Mouse (Mus musculus) retina, postnatal 7 days (tissue): ENCODE data around the gene Sdha.

Experiments used
- DNase-seq: peaks from one replicate; pipeline ENCODE4 v3.0.0-alpha.2; 2012; ENCODE audit warnings: low read depth, low spot score

Gene Sdha

DNA sequence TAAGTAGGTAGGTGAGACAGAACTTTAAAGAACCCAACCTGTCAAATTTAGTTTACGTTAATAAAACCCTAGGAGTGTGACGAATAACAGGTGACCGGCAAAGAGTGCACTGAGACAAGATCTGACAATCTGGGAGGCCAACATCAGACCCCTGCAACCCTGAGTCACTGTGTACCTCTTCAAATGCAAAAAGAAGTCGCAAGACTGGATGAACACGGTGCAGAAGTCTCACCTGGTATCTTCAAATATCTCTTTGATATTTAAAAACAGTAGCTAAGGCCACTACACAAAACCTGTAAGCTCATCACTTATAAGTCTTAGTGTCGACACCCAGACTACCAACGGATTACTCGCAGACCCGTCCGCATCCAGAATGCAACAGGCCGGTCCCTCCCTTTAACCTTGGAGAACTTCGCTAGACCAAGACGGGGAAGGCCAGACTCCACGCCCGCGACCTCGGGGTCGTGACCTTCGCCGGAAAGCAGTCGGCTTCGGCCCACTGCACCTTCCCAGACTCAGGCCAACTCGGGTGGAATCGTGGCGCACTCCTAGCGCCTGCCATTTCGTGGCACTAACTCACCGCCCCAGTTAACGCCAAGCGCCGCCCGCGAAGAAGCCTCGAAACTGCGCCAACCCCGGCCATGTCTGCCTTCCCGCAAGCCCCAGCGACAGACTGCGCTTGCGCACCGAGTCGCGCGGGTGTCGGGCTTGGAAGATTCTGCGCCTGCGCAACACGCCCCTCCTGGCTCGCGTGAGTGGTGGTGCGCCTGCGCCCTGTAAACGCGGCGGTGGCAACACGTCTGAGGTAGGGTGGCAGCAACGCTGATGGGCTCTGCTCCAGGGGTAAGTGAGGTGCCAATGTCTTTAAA lies at the start of gene Sdha, which contains the start of gene Ccdc127:
TSS of gene Sdha (minus strand) at position 715 of the 869 bp plus-strand sequence.
TSS of gene Ccdc127 (plus strand) at position 744 of the 869 bp plus-strand sequence.
- DNase-seq, result peak; percentile 97

DNA sequence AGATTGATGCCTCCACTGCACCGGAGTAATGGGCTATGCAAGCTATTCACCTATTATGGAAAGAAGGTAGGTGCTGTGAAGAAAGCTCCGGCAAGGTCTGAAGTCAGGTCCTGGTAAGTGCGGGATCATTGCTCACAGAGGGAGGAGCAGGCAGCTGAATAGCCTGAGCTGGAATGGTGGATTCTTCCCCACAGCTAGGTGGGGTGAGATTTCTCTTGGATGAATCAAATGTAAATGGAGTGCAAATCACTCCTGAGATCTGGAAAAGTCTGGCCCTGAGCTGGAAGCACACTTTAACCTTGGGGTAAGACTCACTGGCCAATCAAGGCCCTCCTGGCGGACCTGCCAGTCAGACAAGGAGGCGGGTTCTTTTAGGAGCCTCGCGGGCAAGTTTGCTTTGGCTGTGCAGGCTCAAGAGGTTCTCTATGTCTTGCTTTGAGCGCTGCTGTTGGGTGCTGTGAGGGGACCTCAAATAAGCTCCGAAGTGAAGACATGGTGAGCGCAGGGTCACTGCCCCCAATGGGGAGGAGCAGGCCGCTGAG lies 49.3 kb upstream of the Sdha start, which contains the start of gene Ftl1-ps1:
TSS of gene Ftl1-ps1 (plus strand) at position 397 of the 542 bp plus-strand sequence.
- DNase-seq, result no peak

DNA sequence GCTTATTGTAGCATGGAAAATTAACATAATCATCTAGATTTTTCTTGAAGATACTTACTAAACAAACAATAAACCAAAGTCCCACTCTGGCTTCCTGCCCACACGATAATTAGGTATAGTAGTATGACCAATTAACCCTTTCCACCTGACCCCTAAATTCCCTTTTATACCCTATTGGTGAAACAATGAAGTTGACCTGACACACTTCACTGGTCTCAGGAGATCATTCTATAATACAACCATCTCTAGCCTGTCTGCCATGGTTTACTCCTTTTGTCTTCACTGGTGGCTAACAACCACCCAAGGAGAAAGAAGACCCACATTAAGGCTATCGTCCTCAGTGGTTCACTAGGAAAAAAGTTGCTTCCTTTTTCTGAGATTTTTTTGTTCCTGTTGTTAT lies 41.1 kb upstream of the Sdha start:
- DNase-seq, result no peak

DNA sequence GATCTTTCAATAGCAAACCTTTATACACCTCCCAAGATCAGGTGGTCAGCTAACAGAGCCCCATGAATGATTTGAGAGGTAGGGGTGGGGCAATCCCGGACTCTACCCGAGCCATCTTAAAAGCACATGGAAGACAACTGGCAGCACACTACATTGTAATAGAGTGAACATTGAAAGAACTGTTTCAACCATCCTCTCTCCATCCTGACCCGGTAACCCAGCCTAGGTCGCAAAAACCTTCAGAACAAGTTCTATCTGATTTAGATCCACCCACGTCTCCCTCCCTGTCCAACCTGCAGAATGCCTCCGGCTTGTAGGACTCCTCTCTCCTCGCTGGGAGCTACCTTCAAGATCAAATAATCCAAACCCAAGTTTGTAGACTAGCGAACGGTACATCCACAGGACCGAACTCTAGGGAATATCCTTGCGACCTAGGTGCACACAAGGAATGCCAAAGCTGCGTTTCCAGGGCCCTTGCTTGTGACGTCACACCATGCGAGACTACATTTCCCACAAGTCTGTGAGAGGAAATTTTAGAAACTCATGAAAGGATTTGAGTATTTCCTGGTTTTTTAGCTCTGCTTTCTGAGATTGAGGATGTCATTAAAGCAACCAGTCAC lies 40.4 kb upstream of the Sdha start, which contains the start of gene Zfp72:
TSS of gene Zfp72 (minus strand) at position 466 of the 620 bp plus-strand sequence.
- DNase-seq, result peak; percentile 30

DNA sequence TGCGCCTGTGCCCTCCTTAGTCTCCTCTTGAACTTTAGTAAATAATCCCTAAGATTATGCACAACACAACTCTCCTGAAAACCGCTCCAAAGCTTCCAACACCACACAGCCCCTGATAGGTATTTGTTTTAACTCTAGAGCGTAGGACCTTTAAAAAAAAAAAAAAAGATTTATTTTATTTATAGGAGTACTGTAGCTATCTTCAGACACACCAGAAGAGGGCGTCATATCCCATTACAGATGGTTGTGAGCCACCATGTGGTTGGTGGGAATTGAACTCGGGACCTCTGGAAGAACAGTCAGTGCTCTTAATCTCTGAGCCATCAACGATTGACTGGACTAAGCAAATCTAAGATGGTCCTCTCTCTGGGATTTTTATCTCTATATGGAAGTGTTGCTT lies 39.6 kb upstream of the Sdha start:
- no peak for DNase-seq

DNA sequence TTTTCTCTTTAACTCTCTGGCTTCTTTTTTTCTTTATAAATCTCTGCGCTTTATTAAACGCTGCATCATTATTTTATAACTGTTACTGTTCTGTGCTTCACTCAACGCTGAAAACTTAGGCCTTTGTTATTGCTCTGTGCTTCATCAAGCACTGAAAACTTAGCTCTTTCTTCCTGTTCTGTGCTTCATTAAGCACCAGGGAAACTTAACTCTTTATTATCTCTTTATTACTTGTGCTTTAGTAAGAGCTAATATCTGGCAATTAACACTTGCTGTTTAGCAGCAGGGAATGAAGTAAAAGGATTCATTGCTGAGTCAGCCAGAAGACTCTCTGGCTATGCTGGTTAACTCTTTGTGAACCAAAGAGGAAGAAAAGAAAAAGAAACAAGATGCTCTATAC lies 32.2 kb upstream of the Sdha start:
- no peak for DNase-seq

DNA sequence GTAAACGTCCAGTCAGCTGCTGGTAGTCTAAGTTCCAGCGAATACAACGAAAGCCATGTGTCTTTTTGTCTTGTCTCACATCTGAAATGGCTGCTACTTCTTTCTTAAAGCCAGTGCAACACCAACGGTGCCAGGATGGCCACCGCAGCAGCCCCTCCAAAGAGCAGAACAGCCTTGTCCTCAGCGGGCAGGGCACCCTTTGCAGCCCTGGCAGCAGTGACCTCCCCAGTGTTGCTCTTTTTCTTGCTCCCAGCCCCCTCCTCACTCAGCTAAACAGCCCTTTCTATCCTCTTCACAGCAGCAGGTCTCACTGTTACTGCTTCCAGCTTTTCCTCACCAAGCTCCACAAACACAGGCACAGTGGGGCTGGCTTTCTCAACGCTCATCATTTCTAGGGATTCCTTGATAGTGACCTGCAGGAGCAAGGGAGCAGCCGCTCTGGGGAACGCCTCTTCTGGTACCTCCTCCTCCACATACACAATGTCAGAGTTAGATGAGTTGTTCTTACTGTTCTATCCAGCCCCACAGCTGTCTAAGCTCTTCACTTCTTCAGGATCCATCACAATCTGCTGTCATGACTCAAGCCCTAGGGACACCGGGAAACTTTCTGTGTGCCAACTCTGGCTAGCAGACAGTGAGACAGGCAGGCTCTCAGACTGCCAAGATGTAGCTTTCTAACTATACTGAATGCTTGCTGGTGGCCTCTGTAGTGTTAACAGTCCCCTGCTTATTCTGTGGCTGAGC lies 31.6 kb upstream of the Sdha start:
- no peak for DNase-seq

DNA sequence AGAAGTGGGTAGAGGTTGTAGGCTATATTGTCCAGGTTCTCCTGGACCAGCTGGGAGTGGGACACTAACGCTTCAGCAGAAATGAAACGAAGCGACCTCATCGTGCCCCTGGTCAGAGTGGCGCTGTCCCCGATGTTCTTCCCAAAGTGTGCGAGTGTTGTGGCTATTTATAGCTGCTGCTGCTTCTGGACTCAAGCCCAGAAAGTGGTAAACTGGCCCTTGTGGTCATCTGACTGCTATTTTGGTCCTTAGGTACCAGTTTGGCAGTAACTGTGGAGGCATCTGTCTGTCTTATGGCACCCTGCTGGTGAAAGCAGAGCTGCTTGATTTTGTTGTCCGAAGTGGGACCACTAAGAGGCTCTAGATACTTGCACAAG lies 13.8 kb upstream of the Sdha start, which contains the start of gene Lrrc14b:
TSS of gene Lrrc14b (minus strand) at position 147 of the 377 bp plus-strand sequence.
- no peak for DNase-seq

DNA sequence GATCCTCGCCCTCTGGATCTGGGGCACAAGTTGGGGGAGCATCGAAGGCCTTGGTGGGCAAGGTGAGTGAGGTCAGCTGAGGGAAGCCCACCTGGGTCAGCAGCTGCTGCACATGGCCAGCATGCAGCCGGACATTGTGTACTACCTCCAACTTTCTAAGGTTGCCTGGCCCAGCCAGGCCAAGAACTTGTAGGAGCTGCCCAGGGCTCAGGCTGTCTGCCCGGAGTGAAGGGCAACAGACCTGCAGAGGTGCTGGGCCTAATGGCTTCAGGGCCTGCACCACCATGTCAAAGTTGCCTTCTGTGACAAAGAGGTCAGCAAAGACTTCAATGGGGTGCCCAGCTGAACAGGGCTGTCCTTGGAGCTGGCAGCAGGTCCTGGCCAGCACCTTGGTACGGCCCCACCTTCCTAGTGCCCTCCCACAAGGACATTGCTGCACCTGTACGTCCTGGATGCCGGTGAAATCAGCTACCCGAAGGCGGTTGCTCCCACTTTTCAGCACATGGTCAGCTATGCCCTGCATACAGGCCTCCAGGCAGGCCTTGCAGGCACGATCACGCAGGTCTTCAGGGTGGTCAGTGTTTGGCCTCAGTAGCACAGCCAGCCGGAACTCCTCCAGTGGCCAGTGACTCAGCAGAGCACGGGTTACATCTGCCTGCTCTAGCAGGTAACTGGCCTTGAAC lies 13.2 kb upstream of the Sdha start:
- DNase-seq, result no peak

DNA sequence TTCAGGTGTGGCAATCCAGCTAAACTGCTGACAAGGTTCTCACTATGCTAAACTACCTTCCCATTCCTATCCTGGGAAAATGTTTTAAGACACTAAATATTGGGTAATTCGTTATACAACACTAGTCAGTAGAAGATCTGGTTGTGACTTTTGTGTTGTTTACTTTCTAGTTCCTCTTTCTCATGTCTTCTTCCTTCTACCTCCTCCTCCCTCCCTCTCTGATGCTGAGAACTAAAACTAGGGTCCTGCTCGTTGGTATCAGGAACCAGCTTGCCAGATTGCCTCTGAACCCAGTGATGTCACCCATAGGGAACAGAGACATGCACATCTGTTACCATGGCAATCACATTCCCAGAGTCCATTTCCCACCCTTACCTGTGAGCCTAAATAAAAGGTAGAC lies 12.1 kb upstream of the Sdha start:
- no peak for DNase-seq

DNA sequence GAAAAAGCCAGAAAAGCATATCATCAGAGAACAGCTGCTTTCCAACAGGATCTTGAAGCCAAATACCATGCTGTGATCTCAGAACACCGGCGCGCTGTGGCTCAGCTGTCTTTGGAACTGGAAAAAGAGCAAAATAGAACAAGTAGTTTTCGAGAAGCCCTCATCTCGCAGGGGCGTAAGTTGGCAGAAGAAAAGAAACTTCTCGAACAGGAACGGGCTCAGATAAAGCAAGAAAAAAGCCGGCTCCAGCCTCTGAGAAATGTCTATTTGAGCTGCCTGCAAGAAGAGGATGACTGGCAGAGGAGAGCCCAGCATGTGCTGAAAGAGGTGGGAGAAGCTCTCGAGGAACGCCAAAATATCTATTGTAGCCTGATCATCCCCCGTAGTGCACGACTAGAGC lies 6.4 kb upstream of the Sdha start:
- no peak for DNase-seq

DNA sequence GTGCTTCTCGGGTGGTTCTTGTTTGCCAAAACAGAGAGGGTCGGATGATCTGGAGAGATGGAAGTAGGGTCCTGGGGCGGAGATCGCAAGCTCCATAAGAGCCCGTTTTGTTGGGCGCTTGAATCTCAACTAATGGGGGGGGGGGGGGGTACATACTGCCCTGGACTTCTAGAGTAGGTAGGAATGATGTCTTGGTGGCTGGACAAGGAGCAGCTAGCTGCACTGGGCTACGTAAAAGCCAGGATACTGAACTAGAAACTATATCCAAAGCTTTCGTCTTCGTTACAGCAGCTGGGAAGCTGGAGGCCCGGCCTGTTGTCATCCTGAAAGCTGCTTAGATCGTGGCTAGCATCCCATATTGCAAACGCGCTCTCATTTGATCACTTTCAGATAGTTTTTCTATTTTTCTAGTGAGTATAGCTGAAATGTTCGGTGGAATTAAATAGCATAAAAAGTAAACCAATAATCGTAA lies 391 bp upstream of the Sdha start:
- no peak for DNase-seq

DNA sequence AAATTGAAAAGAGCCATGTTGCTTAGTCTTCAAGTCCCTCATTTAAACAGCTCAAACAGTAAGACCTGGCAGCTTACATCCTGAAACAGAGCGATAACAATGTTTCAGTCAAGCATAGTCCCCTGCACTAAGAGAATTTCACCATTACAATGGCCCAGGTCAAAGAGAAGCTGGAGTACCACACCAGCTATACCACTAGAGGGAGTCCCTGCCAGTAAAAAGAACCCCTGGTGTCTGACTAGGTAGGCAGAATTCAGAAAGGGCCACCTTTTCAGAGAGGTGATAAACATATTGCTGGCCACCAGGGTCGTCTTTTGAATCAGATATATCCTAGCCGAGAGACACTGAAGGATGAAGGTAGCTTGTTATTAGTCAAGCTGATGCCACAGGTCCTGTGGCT lies 9.0 kb downstream of the Sdha start:
- DNase-seq, result no peak

DNA sequence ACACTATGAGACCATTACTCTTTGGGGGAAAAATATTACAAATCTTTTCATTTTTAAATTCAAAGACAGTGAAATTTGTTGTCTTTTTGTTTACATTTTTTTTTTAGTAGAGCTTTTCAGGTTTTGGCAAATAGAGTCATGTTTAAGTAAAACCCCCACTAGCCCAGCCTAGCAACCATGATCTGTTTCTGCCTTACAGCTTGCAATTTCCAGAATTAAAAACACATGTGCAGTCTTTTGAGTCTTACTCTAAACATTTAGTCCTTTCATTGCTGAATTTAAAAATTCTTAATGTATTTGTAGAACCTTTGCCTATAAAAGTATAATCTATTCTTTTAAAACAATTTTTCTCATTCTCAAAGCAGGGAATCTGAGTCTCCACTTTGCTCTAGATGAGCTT lies 20.8 kb downstream of the Sdha start:
- DNase-seq, result no peak

DNA sequence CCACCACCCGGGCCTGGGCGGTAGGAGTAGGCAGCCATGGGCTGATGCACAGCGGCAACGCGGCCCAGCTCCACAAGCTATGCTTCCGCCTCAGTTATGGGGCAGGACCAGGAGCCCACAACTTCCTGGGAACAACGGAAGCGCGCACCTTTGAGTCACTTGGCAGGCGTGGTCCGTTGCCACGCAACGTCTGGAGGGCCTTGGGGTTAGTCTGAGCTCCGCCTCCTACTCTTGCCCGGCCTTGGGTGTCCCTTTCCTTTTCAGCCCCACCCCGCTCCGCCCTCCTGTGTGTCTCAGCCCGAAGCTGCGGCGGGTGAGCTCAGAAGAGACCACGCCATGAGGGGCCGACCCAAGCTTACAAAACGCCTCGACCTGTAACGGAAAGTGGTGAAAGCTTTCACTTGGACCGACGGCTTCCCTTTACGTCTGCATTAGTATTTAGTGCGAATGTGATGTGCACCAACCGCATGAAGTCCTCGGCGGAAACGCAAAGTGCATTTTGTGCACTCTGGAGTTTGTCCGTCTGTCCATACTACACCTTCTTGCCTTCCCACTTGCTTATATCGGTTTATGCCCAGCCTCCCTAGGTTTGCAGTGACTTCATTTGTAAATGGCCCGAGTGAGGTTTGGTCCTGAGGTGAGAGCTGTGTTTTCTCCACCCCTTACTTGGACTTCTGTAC lies 32.8 kb downstream of the Sdha start, which contains the start of gene Pdcd6:
TSS of gene Pdcd6 (minus strand) at position 411 of the 680 bp plus-strand sequence.
- DNase-seq, result peak; percentile 65

DNA sequence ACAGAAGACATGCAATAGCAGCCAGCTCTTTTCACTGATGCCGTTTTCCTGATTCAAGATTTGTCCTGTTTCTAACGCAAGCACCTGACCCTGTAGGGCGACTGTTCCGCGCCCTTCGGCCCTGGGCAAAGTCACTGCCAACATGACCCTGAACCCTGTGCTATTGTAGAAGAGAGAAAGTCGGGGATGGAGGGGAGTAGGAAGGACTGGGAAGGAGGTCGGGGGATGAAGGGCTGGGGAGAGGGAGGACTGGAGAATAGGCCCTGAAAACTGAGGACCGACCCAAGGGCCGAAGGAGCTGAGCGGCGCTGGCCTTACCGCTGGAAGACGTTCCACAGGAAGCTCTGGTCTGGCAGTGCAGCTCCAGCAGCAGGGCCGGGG lies 33.3 kb downstream of the Sdha start:
- DNase-seq, result no peak

DNA sequence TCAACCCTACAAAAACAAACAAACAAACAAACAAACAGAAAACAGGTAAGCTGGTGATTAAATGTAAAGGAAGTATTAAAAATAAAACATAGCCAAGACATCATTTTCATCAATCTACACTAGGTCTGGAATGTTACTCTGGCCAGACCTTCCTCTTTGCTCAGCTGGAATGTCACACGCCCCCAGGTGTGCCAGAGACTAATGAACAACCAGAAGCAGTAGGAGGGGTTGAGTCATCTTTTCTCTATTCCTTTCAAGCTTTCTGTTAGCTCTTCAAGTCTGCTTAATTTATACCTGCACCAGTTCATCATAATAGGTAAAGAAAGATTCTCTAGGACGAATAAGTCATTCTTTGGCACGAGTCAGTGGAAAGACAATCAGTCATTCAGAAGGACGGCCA lies 33.7 kb downstream of the Sdha start:
- no peak for DNase-seq

DNA sequence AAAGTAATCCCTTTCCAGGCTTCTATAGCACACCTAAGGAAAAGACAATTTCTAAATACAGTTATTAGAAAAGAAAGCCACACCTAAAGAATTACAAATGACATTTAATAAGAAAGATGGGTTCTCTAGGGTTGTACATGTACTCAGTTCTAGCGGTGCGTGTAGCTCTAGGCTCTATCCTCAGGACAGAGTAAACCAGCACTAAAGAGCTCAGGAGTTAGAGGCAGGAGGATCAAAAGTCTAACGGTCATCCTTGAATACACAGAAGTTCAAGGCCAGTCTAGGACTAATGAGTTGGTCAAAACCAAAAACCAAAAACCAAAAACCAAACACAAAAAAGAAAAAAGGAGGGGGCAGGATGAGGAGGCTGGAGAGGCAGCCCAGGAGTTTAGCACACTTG lies 35.5 kb downstream of the Sdha start:
- DNase-seq, result no peak

DNA sequence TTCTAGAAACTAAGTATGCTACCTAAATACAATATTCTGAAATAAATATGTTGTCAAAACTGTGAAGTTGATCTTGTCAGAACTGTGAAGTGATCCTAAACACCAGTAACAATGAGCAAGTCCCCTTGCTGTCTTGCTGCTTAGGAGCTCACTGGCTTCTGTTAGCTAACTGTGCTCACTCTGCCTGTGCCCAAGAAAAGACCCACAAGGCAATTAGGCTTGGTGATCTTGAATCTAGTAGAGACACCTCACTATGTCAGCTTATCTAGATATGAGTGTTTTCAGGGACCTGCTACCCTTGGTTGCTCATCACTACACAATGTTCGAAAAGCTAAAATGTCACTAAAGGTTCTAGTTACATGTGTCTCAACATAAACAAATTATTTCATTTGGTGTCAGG lies 44.3 kb downstream of the Sdha start:
- DNase-seq, result no peak

DNA sequence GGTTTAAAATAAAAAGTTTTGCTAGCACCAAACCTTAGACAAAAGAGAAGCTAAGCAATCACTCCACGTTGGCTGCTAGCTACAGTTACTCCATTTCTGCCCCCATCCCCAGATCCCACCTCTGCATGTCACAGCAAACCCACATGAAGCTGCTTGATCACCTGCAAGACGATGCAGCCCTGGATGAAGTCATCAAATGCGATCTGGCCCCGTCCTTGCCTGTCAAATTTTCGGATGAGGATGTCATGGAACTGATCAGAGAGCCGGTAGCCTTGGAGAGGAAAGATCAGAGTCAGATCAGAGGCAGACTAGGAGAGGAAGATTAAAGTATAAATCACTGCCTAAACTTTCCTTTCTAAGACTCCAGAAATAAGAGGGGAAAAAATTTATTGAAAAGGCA lies 44.7 kb downstream of the Sdha start:
- no peak for DNase-seq
